Mouse (Mus musculus): ENCODE measurements at regions not wholly inside any gene's neighbourhood (a gene's known extent, or its start where the extent isn't known, plus 50 kb on each side); places are given as distances from the start of the nearest gene placed in this dataset.

DNA sequence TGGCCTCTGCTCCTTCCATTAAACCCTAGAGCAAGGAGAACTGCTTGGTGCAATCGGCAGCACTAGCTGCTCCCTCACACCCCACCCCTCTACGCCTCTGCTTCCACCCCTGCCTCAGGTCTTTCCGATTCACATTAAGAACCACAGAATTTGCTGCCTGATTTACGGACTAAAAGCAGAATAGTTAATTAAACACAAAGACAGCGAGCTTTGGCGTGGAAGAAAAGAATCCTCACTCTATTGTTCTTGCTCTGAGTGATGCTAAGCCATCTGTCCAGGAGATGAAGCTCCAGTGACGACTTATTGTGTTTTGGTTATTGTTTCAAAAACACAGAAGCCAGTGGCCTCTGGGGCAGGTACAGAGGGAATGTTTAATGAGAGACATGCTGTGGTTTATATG is 438.9 kb upstream of the Kcnab2 start:
- DNase-seq: no peak

DNA sequence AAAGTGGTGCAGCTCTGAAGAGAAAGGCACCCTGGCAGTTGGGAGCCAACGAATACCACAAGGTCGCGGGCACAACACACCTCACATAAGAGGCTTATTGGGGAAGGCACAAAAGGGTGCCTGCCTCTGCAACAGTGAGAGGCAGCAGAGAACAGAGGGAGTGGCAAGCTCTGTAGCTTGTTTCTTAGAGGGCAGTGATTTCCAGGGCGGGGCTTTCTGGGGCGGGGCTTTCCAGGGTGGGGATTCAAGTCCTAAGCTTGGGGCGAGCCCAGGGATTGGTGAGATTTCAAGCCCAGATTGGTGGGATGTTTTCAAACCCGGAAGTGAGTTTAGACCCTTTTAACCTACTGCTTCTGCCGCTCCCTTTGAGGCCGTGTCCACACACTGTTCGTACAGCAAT is 435.8 kb upstream of the Kcnab2 start:
- DNase-seq: no peak

DNA sequence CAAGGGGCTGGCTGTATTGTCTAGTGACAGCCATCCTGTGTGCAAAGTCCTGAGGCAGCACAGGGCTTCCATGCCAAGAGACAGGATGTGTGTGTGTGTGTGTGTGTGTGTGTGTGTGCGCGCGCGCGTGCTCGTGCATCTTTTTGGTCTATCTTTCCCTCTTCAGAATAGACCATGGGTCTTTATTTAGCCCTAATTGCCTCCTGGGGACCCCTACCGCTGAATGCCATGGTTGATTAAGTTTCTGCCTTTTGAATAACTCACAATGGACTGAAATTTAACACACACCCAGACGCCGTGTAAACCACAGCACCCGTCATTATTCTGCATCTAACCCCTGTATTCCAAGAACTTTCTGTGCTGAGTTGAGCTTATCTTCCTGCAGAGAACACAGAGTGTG is 435.2 kb upstream of the Kcnab2 start:
- DNase-seq: no peak

DNA sequence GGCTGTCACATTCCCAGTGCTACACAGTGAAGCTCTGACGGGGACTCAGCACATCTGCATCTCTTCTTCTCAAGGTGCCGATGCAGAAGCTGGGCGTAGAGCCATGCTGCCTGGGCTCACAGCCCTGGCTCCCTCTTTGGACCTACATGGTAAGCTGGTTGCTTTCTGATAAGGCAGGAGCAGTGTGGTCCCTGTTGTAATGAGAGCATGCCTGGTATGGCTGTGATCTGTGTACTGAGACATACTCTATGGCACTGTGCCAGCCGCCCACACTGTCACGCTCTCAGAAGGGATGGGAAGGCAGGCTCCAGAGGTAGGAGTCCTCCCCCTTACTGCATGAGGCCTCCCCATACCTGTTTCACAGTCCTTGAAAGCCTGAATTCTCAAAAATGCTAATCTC is 430.6 kb upstream of the Kcnab2 start:
- no peak for DNase-seq

DNA sequence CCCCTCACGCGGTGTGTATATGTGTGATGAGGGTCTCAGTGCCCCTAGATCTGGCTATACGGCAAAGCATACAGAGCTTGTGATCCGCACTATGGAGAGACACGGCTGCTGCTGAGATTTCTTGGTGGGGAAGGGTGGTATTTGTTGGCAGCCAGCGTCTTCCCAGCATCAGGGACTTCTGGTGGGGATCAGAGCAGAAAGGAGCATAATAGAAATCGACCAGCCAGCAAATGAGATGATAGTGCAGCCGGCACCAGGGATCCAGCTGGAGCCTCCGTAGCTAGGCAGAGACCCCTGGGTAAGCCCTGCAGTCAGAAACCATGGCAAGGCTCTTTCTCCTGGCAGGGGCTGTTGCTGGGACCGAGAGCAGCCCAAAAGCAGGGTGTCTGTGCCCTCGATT is 425.2 kb upstream of the Kcnab2 start:
- no peak for DNase-seq

DNA sequence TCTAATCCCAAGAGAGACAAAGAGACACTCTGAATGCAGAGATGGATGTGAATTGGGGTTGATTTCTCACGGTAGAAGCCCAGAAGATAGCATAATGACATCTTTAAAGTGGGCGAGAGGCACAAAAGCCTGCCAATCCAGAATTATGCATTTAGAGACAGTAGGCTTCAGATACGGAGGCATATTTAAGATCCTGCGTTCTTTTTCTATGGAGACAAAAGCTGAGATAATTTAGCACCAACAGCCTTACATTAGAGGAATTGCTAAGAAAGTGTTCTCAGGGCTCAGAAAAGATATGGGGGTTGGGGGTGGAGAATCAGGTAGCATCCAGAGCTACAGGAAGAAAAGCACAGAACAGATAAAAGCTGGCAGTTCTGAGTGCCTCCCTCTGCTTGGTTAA is 422.4 kb upstream of the Kcnab2 start:
- DNase-seq: no peak

DNA sequence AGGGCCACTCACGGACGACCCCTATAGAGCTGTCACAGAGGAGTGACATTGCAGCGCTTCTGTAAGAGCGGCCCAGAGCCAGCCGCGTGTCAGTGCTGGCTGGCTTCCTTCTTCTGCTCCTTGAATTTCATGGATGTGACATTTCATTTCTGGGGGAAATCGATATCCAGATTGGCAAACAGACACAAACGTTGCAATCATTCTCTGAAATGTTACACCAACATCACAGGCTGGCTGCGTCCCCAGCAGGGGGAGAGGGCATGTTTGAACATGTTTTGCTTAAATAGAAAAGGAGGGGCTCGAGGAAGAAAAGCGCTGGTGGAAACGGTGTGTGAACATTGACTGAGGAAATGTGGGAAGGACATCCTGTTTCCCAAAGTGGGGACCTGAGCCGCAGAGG is 417.4 kb upstream of the Kcnab2 start:
- no peak for DNase-seq

DNA sequence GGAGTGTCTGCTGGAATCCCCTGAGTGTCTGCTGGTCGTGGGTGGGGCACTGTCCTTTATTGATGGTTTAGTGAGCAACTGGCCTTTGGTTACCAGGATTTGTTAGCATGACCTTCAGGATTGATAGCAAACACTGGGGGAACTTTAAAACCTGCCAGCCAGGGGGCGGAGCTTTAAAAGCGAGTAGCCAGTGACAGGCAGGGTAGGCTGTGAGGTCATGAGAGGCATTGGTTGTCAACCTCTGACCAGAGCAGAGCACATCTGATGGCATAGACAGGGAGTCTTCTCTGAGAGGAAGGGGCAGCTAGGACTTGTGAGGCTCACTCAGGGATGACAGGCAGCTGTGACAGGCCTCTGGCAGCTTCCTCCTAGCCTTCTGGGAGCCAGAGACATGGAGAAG is 415.3 kb upstream of the Kcnab2 start:
- no peak for DNase-seq

DNA sequence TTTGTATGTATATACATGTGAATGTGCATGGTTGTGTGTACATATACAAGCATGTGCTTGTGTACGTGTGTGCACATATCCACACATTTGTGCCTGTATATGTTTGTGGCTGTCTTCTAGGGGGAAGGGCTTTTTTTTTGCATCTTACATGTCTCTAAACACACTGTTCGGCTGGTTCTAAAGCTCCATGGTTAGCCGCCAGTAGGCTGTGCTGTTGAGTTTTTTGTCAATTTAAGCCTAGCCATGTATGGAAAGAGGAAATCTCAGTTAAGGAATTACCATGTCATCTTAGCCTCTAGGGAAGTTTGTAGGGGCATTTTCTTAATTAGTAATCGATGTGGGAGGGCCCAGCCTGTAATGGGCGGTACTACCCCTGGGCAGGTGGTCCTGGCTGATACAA is 411.5 kb upstream of the Kcnab2 start:
- no peak for DNase-seq

DNA sequence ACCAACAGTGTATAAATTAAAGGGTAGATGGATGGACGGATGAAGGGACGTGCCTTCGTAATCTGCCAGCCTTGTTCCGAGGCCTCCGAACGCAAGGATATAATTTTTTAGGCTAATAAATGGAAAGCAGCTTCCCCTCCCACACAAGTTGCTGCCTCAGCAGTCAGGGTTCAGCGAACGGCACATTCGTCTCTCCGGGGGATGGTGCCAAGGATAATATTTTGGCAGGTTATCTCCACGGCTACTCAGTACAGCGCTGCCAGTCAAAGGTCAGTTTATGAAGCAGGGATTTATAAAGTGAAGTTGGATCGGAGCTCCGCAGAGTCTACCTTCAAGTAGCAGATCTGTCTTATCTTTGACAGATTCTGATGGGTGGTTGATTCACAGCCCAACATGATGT is 410.6 kb upstream of the Kcnab2 start:
- no peak for DNase-seq

DNA sequence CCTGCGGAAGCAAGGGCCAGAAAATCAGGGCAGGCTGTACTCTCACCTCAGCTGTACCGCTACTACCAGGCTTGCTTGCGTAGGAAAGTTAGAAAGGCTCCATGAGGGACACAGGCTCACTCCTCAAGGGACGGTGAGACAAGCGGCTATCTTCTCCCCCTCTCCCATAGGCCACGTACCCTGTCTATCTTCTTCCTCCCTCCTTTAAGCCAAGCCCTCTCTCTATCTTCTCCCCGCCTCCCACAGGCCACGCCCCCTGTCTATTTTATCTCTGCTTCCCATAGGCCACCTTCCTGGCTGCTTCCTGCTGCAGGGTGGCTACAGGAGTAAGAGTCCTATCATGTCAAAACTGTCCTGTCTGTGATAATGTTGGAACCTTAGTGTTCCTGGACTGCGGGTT is 409.1 kb upstream of the Kcnab2 start:
- DNase-seq: no peak

DNA sequence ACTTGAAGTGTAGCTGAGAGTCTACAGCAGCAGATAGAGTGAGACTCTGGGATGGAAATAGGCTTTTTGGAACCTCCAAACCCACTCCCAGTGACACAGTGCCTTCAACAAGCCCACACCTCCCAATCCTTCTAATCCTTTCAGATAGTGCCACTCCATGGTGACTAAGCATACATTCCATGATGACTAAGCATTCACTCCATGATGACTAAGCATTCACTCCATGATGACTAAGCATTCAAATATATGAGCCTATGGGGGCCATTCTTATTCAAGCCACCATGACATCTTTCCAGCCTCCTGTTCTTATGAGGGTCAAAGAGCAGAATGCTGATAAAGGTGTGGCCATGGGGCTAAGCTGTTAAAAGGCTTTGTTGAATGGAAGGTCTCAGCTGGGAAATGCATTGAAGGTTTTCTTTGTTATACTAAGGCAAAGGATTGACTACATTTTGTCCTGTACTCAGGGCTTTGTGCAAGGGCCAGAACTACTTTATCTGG is 403.8 kb upstream of the Kcnab2 start:
- no peak for DNase-seq

DNA sequence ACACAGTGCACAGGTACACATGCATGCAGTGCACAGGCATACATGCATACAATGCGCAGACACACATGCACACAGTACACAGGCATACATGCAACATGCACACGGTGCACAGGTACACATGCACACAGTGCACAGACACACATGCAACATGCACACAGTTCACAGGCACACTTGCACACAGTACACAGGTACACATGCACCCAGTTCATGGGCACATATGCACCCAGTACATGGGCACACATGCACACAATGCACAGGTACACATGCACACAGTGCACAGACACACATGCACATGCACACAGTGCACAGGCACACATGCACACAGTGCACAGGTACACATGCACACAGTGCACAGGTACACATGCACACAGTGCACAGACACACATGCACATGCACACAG is 402.7 kb upstream of the Kcnab2 start:
- no peak for DNase-seq

DNA sequence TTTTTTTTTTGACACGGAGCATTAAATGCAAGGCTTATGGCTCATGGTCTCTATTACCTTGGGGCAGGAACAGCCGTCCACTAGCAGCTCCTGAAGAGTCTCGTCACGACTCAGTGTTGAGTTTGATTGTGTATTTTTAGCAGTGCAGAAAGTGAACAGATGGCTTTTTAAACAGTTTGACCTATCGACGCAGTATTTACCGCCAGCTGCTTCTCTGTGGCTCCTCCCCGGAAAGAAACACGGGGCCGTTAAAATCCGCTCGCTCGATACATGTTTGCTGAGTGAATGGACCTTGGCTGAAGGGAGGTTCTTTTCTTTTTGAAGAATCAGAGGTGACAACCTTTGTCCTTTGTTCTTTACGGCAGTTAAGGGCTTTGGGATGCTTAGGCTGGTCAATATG is 401.3 kb upstream of the Kcnab2 start:
- DNase-seq: no peak

DNA sequence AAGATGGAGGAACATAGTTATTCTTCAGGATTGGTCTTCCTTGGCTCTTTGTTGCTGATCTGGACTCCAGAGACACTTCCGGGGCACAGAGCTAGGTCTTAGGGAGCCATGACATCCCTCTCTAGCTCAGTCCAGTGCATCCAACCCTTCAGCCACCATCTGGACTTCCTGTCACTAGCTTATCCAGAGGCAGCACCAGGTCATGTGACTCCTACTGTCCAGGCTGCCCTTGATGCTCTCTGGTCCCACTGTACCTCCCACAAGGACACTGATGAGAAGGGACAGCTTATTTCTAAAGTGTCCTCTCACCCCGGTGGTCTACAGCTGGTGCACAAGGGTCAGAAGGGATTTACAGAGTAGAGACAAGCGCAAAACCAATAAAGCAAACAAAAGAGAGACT is 400.7 kb upstream of the Kcnab2 start:
- DNase-seq: no peak

DNA sequence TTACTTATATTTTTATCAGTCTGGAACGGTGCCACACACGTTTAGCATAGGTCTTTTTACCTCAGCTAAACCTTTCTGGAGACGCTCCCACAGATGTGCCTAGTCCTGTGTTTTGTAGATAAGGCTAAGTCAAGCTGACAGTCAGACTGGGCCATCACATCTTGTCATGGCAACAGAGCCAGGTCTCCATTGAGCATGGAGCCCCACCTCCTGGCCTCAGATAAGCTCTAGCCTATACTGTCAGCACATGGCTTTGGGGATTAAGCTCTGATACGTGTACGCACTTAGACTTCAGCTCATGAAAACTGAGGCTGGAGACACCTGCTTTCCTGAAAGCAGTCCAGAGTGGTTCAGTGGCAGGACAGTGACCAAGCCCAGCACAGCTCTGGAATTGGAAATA is 392.4 kb upstream of the Kcnab2 start:
- DNase-seq: no peak

DNA sequence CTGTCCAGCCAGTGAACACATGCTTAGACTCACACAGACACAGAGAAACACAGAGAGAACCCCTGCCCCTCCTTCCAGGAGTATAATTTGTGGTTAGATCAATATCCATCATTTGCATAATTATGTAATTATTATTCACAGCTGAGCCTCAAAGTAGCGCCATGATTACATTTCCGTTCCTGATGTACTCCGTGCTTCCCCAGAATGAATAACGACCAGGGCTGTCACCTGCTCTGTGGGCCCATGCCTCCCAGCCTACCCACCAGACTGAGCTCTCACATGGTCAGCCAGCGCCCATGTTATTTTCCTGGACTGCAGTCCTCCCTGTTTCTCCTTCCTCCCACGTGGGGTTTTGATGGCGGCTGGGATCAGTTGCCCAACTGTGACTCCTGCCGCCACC is 388.2 kb upstream of the Kcnab2 start:
- DNase-seq: no peak

DNA sequence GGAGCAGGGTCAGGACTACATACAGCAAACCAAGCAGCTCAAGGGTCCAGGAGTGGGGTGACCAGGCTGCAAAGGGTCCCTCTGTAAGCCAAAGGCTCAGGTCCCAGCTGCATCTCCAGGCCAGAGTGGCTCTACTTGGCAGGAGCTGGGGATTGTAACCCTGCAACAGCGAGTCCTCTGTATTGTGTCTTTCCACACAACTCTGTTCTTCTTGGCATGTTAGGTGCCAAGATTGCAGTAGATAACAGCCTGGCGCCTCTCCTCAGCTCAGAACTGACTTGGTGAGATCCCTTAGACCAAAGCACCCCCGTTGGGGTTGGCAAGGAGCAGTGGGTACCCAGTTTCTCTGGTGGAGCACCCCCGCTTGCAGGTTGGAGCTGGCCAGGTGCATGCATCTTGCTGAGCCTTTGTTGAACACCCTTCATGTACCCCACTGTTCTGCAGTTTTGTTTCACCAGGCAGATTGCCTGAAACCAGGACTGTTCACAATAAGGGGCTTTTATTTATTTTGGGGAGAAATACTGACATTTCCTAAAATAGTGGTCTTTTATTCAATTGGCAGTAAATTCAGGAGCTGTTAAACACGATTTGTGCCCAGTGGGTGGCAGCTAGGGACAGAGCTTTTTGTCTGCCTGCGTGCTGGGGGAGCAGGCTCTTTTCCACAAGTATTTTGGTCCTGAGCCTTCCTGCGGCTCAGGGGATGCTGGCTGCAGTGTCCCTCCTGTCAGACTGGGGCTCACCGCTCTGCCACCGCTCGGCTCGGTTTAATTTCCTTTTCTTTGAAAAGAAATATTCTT is 385.3 kb upstream of the Kcnab2 start:
- DNase-seq: no peak

DNA sequence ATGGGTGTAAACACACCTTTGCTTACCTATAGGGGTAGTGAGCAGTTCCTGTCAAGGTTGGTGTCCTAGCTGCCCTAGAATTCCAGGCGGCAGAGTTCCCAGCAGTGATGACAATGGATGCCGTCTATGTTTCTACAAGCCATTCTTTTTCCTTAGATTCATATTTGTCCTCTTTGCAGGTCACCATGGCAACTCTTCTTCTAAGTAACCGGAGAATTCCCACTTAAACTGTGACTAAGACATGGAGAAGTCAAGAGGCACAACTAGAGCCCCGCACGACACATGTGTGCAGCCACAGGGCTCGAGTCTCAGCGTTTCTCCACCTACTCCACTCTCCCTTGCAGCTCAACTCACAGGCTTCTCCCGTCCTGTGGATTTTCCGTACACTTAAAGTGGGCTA is 381.5 kb upstream of the Kcnab2 start:
- no peak for DNase-seq

DNA sequence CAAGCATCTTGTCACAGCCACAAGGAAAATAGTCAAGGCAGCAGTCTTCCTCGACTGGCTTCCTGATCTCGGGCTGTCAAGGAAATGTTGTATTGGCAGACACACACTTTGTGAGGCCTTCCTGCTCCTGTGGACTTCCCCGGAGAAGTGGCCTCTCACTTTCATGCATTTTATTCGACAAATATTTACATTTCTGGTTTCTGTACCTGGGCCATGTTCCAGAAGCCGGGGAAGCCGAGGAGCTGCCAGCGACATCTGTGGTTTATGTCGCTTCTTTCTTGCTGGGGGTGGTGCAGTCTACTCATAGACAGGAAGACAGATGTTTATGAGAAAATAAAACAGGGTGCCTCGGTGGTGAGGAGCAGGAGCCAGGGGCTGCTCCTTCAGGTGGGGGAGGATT is 372.5 kb upstream of the Kcnab2 start:
- peak; percentile 37 to 72 for DNase-seq

DNA sequence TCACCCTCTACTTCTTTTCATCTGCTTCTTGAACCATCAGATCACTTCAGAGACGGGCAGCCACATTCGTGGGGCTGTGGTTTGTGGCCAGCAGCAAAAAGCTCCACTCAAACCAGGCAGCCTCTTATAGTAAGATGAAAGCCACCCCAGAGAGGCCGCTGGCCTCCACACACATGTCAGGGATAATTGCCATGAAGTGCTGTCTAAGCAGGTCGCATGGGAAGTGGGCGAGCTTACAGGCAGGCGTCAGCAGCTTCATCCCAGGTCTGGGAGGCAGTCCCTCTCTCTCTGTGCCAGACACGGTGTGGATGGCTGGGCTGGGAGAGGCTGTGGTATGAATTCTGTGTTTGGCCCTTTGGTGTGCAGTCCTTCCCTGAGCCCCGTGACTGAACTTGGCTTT is 358.4 kb upstream of the Kcnab2 start:
- no peak for DNase-seq

DNA sequence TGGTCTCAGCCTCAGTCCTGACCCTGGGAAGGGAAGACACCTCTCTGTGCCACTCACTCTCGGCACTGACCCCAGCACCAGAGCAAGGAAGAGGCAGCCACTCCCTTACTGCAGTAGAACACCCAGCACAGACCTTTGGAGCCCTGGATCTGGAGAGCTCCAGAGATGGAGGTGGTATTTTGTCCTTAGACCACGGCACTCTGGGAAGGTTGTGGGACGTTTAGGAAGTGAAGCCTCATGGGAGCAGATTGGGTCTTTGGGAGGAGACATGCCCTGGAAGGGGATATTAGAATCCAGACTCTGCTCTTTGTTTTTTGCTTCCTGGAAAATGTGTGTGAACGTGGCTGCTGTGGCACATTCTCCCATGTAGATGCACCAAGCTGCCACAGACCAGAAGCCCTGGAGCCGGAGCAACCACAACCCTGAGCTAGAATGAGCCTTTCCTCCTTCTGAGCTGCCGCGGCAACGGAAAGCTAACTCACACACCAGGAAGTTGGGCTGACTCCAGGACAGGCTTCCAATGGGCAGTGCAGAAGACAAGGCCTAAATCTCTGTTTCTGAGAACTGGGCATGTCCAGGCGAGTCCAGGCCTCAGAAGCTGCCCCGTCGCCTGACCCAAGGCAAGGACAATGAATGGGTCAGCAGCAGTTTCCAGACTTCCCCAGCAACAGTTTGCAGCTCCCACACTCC is 356.9 kb upstream of the Kcnab2 start:
- DNase-seq: no peak

DNA sequence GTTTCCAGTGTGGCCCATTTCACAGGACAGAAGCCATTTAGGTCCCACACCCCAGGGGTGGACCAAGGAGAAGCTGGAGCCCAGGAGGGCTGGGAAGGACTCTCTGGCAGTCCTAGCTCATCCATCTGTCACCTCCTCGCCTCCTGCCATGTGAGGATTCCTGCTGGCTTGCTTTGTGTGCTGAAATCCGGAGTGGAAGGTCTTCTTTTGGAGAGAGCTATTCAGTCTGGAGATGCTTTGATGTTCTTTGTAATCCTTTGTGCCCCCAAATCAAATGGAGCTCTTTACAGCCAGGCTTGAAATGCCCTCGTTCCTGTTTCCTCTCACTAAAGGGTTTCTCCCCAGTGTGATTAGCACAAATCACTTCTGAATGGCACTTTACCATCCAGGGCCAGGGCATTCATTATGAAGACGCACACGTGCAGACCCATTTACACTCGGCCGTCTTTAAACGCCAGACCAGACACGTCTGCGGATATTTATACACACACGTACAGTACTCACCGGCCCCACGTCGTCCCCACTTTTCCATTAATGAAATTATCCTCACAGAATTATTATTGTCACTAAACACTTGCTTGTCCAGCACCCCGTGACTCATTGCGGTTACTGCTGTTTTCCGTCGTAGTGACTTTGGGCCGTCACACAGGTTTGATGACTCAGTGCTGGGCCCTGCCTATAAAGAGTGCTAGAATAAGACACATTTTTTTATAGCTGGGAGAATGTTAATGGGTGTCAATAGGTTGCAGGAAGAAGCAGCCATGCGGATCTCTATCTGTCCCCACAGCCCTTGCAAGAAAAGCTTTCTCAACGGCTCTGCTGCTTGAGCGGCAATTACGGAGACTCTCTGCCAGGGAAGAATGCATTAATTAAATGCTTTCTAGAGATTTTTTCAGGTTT is 356.0 kb upstream of the Kcnab2 start:
- no peak for DNase-seq
